In the genomic region with DNA sequence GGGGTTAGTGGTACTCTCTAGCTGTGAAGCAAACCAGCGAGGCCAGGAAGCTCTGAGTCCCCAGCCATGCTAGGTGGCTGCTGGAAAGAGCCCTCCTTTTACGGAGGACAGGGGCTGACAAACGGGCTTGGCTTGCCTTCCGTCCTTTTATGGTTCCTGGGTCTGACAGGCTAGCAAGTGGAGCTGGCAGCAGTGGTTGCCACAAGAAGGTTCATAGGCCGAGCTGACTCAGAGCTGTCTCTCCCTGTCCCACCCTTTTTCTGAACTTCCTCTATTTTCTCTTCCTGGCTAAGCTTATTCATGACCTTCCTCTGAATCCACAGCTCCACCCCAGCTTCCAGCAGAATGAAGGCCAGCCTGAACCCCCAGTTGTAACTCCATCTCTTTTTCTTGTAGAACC, we compare ENCODE assay signal across 14 mouse cellular contexts. TPM values are rescaled to one million over a fixed set of nuclear protein-coding genes. Genes with fewer than 3 reads are reported as not detected.
DNase-seq lines count a peak whose midpoint lies in the region; ATAC-seq and TF ChIP-seq lines count a peak whose summit lies in the region.
"Had no signal": no experiment of that assay in that cellular context is flagged by ENCODE, and none has a peak within 500 bp of the region (broad histone marks: within the 10 kb centered on the region; RNA-seq: fewer than 3 reads in every experiment).

No protein-coding gene starts in this region.

- 45% methylated on average over 5 of the region's 5 CpGs for WGBS in liver, embryonic 12.5 days (ENCODE audit: insufficient replicate concordance)
- 75% methylated on average over 5 of the region's 5 CpGs for WGBS in stomach, embryonic 16.5 days

- peak; percentile 57 to 78 for DNase-seq in adrenal gland, adult (ENCODE audit: inconsistent age in 2 of 2, low spot score in 1 of 2)
- no peak for DNase-seq in adrenal gland, adult 8-10 months
- DNase-seq in testis, postnatal 10 days (ENCODE audit: low spot score): no peak
- no peak for DNase-seq in left cerebral cortex, adult 11 months (ENCODE audit: low spot score)
- no peak for DNase-seq in frontal cortex, postnatal 14 days (ENCODE audit: low spot score in 2 of 2)
- DNase-seq: cerebellum, adult 11-12 months; retina, postnatal 1 day had no signal

- no peak for TF ChIP-seq CTCF in testis, adult 2 months (IDR thresholded peaks at IDR 0.05; ENCODE audit: control insufficient read depth, insufficient read depth, insufficient replicate concordance, low read depth, low read length)

- H3K27ac ChIP-seq in testis, adult 2 months (ENCODE audit: control insufficient read depth, insufficient read depth, low read depth, low read length): no peak overlapping the region
- no peak overlapping the region for H3K27ac ChIP-seq in liver, embryonic 12.5 days
- peak overlapping the region; percentile 73; the same call in 1 of the 2 replicates for H3K27ac ChIP-seq in stomach, embryonic 16.5 days (ENCODE audit: low read length)
- H3K27ac ChIP-seq: embryonic facial prominence, embryonic 10.5 days; layer of hippocampus, adult 2 months; liver, embryonic 14.5 days had no signal

- no peaks in the 10 kb centered on the region for H3K9me3 ChIP-seq in liver, embryonic 12.5 days (replicated peaks)
- H3K9me3 ChIP-seq in stomach, embryonic 16.5 days (replicated peaks; ENCODE audit: control insufficient read depth, low read length): no peaks in the 10 kb centered on the region
- H3K9me3 ChIP-seq: embryonic facial prominence, embryonic 10.5 days had no signal

- peak overlapping the region; percentile 84 for H3K4me3 ChIP-seq in testis, adult 2 months (ENCODE audit: control insufficient read depth, low read depth, low read length)
- no peak overlapping the region for H3K4me3 ChIP-seq in liver, embryonic 12.5 days
- no peak overlapping the region for H3K4me3 ChIP-seq in stomach, embryonic 16.5 days (replicated peaks; ENCODE audit: low read length)
- H3K4me3 ChIP-seq: embryonic facial prominence, embryonic 10.5 days; layer of hippocampus, adult 2 months had no signal

- no peak overlapping the region for H3K9ac ChIP-seq in liver, embryonic 12.5 days
- H3K9ac ChIP-seq in stomach, embryonic 16.5 days (ENCODE audit: low read length): no peak overlapping the region
- H3K9ac ChIP-seq: liver, embryonic 14.5 days had no signal

- peaks cover 7% of the 10 kb centered on the region for H3K4me1 ChIP-seq in testis, adult 2 months (ENCODE audit: control insufficient read depth, insufficient read depth, low read length)
- H3K4me1 ChIP-seq in liver, embryonic 12.5 days: peaks cover 59% of the 10 kb centered on the region
- H3K4me1 ChIP-seq in stomach, embryonic 16.5 days (ENCODE audit: control insufficient read depth, insufficient read depth, low read length): peaks cover 23% of the 10 kb centered on the region

- no peaks in the 10 kb centered on the region for H3K27me3 ChIP-seq in testis, adult 2 months (ENCODE audit: control insufficient read depth, insufficient read depth, low read length)
- no peaks in the 10 kb centered on the region for H3K27me3 ChIP-seq in liver, embryonic 12.5 days (replicated peaks)
- H3K27me3 ChIP-seq in stomach, embryonic 16.5 days (ENCODE audit: control insufficient read depth, insufficient read depth, low read length): no peaks in the 10 kb centered on the region

- H3K4me2 ChIP-seq in liver, embryonic 12.5 days: peak overlapping the region; percentile 19; the same call in 1 of the 2 replicates
- H3K4me2 ChIP-seq in stomach, embryonic 16.5 days (ENCODE audit: low read depth, low read length): no peak overlapping the region

- no peak for ATAC-seq in liver, embryonic 12.5 days
- no peak for ATAC-seq in stomach, embryonic 16.5 days (ENCODE audit: insufficient read depth, low FRiP score)
- ATAC-seq: forebrain, embryonic 16.5 days had no signal

- TF ChIP-seq POLR2A in testis, adult 2 months (IDR thresholded peaks at IDR 0.05; ENCODE audit: control insufficient read depth, low read depth, low read length): no peak

- no peaks in the 10 kb centered on the region; the same call in 1 of the 2 replicates for H3K36me3 ChIP-seq in testis, adult 2 months (ENCODE audit: control insufficient read depth, insufficient read depth, low read length)
- peaks cover 70% of the 10 kb centered on the region for H3K36me3 ChIP-seq in liver, embryonic 12.5 days
- H3K36me3 ChIP-seq in stomach, embryonic 16.5 days (ENCODE audit: control insufficient read depth, insufficient read depth, low read length): 0 out of 2 replicates have a peak, but pooled peaks cover 4% of the 10 kb centered on the region

RNA-seq across cellular contexts. Expression of a gene that starts 4.7 kb away (rescaled TPM):
- total RNA-seq in adrenal gland, adult 8-10 months (2022): 100 to 1,000 TPM; 172 to 186 (median 176) TPM
- 39.4 and 41.3 TPM in 2 replicates for polyA plus RNA-seq in testis, adult 2 months (2012; rRNA removed)
- 65.7 and 69.3 TPM in 2 replicates for polyA plus RNA-seq in liver, embryonic 12.5 days (2016; fragmentation: Nextera tagmentation; extraction: Ambion mirVana)
- polyA plus RNA-seq in stomach, embryonic 16.5 days (2015; fragmentation: Nextera tagmentation; extraction: Ambion mirVana): 59.1 and 63.1 TPM in 2 replicates

RNA-seq across cellular contexts. Expression of a gene that starts 38.2 kb away (rescaled TPM):
- total RNA-seq in adrenal gland, adult 8-10 months (2022): 10 to 100 TPM; 46.2 to 62.5 (median 53.6) TPM
- 121 and 128 TPM in 2 replicates for polyA plus RNA-seq in testis, adult 2 months (2012; rRNA removed)
- polyA plus RNA-seq in liver, embryonic 12.5 days (2016; fragmentation: Nextera tagmentation; extraction: Ambion mirVana): 15.0 and 15.8 TPM in 2 replicates
- polyA plus RNA-seq in stomach, embryonic 16.5 days (2015; fragmentation: Nextera tagmentation; extraction: Ambion mirVana): 20.6 and 24.2 TPM in 2 replicates

RNA-seq across cellular contexts. Expression of a gene that starts 57.7 kb away (rescaled TPM):
- total RNA-seq in adrenal gland, adult 8-10 months (2022): 100 to 1,000 TPM; 151 to 208 (median 180) TPM
- polyA plus RNA-seq in testis, adult 2 months (2012; rRNA removed): 41.3 and 48.7 TPM in 2 replicates
- 34.6 and 35.5 TPM in 2 replicates for polyA plus RNA-seq in liver, embryonic 12.5 days (2016; fragmentation: Nextera tagmentation; extraction: Ambion mirVana)
- 70.5 and 74.3 TPM in 2 replicates for polyA plus RNA-seq in stomach, embryonic 16.5 days (2015; fragmentation: Nextera tagmentation; extraction: Ambion mirVana)

Comparison
In these comparisons a context has a peak if more than half of its experiments do, and no peak if none do; other contexts are left out.
1. DNase-seq: peak in adrenal gland, adult (2 of 2); none in adrenal gland, adult 8-10 months (single experiment), testis, postnatal 10 days (single experiment), left cerebral cortex, adult 11 months (single experiment) and frontal cortex, postnatal 14 days (0 of 2).